Mouse (Mus musculus): ENCODE data around the gene Dspp.

- no peak for TF ChIP-seq ZNF384 (IDR thresholded peaks at IDR 0.05; ENCODE audit: low read depth, low read length)
- TF ChIP-seq USF1 (IDR thresholded peaks at IDR 0.05; ENCODE audit: low read depth, low read length): no peak
- TF ChIP-seq CTCF (conservative IDR thresholded peaks at IDR 0.05 in 1 of 2, IDR thresholded peaks at IDR 0.05 in 1 of 2; ENCODE audit: low read depth in 2 of 2, low read length in 2 of 2): no peak
- no peak for TF ChIP-seq JUND (conservative IDR thresholded peaks at IDR 0.05; ENCODE audit: low read depth, low read length)
- no peak for TF ChIP-seq NRF1 (IDR thresholded peaks at IDR 0.05; ENCODE audit: low read depth, low read length)
- no peak for TF ChIP-seq E2F4 (IDR thresholded peaks at IDR 0.05; ENCODE audit: insufficient replicate concordance, low read depth, low read length)
- no peak for TF ChIP-seq POLR2A (IDR thresholded peaks at IDR 0.05; ENCODE audit: low read depth, low read length)
- TF ChIP-seq MEF2A (IDR thresholded peaks at IDR 0.05; ENCODE audit: borderline replicate concordance, low read depth, low read length): no peak
- no peak for TF ChIP-seq MAFK (IDR thresholded peaks at IDR 0.05; ENCODE audit: insufficient replicate concordance, low read length)
These were observed 2.6 kb downstream of the Dspp start for GRCm38 (mm10) chr5:104173094-104173493.
